Mouse (Mus musculus) heart, adult 11 months (tissue): ENCODE results near the gene Btbd35f10.
"Not testable (repeated sequence)": the region's sequence is repeated elsewhere in the genome, so short reads cannot be mapped to it uniquely, and the experiment has no call there.

Experiments
- DNase-seq: peaks from one replicate; pipeline ENCODE4 v3.0.0; 2022

Gene Btbd35f10

GRCm38 (mm10) chrX:3752785-3753184 is at the start of gene Btbd35f10:
TSS of gene Btbd35f10 (minus strand) at chrX:3752885.
- DNase-seq: not testable (repeated sequence)
